Mouse (Mus musculus) B cell, adult 2 months (primary cell): ENCODE measurements at regions not wholly inside any gene's neighbourhood (a gene's known extent, or its start where the extent isn't known, plus 50 kb on each side); places are given as distances from the start of the nearest gene placed in this dataset.

ENCODE experiments used
- DNase-seq, 2 experiments: peaks; one replicate each; pipeline ENCODE4 v3.0.0; 2022

DNA sequence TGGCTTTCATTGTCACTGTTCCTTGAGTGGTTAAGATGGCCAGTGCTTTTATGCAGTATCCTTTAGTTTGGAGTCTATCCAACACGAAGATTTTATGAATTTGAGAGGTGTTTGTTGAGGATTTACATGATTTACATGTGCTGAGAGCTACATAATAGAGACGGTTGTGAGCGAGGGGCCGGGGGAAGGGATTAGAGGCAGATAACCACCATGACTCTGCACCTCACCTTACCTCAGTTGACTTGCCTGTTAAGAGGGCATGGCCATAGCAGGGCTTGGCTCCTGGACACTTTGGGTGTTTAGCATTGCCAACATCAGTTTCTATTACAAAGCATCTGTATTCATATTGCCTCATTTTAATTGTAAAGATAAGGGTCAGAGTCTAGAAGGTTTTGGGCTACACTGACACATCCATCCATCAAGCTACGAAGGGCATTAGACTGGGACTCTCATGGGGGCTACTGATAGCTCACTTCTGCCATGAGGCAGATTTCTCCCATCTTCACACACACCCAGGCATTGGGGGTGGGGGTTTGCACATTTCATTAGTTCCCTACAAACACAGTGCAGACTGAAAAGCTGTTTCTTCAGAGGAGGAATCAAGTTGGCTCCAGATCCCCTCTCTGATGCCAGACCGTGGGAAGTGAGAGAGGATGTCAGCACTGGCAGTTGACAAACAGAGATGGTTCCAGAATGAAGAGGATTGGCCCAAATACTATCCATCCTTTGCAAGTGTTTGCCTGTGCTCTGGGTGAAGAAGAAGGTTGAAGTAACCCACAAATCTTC is 139.9 kb downstream of the Gm11011 start:
- DNase-seq, result no peak

DNA sequence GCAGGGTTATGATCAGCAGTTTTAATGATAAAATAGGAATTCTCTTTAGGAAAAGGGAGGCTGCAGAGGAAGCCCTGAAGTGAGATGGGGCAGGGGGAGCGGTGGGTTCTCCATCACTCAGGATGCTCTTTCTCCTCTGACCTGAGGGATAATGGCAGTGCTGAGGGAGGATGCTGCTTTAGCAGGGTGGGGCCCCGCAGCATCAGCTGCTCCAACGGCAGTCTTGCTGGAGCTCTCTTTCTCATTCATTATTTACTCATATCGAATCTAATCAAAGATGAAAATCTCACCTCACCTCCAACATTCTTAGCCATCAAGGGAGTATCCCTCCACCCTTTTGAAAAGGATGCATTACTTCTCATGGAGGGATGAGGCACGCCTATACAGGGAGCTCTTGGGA is 141.7 kb downstream of the Gm11011 start:
- no peak for DNase-seq

DNA sequence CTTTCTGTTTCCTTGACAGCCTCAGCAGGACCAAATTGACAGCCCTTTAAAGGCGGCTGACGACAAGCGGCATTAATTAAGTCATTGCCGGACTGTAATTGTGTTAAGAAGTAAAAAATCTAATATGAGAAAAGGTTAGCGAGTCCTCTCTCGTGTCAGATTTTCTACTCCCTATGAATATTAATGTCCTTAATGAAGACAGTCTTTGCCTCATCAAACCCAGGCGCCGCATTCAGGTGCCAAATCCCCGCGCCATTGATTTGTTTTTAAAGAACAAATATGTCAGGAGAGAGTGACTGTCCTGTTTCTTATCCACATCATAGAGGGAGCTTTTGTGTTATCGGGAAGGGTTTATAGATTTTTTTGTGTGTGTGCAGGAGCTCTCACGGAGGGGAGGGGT is 142.2 kb downstream of the Gm11011 start:
- DNase-seq, result no peak

DNA sequence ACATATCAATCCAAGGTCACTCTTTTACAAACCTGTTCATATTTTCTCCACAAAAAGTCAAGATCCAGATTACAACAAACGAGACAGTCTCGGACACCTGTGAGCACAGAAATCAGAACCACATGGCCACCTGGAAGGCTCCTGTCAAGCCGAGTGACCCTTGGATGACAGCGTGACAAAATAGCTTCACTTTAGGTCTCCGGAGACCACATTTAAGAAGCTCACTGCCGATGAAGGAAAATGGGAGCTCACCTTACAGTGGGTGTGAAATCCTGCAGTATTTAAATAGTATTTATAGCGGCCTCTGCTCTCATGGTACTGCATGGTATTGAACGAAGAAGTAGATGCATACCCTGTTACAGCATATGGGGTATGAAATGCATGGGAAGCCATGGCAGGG is 144.3 kb downstream of the Gm11011 start:
- DNase-seq, result no peak

DNA sequence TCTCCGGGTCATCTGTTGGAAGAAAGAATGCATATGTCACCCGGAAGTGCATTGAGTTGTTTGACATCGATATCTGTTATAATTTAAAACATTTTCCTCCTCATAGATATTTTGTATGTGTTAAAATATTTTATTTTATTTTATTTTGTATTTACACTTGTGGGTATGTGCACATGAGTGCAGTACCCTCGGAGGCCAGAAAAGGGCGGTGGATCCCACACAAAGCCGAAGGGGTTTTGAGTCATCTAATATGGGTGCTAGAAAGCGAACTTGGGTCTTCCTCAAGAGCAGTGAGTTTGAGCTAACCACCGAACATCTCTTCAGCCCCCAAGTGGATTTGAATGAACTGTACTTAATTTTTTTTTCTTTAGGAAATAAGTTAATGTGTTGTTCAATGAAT is 156.0 kb downstream of the Gm11011 start:
- DNase-seq, result peak; percentile 5 to 8

DNA sequence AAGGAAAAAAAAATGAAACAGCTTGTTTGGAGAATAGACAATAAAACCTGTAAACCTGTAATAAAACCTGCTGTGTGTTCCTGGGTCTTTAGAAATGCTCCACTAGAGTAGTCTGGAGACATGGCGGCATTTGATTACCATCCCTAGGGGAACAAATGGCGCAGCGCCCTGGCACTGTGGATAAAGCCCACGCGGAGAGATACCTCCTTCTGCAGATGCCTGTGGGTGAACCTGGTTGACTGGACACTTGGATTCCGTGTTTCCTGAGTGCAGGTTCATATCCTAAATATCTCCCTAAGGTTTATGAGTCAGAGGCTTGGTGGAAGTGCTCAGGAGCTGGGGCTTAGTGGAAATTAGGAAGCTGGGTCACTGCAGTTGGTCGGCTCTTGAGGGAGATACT is 158.1 kb downstream of the Gm11011 start:
- DNase-seq, result no peak

DNA sequence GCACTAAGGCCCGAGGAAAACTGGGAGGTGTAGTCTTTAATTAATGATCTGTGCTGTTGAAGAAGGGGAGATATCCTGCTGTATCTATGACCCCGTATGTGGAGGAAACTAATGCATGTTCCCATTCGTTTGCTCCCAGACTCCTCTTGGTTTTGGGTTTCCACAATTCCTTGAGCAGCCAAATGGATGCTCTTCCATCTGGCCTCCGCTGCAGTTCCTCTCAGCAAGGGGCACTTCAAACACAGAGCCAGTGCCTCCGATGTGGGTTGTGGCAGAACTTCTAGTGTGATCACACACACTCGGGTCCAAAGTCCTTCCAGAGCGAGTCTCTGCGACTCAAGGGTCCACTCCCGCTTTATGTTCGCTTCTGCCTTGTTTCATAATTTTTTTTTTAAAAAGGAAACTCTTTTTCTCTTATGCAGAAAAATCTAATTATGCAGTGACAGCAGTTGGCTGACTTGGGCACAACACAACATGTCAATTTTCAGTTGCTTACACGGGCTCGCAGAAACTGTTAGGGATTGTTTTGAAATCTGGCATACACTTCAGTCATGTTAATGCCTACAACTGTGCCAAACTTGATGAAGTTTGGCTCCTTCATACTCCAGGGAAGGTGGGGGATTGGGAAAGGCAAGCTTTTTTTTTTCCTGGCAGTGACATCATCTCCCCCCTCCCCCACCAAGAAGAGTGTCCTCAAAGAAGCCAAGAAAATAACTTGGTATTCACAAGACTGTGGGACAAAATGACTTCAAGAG is 163.2 kb downstream of the Gm11011 start:
- DNase-seq, result no peak

DNA sequence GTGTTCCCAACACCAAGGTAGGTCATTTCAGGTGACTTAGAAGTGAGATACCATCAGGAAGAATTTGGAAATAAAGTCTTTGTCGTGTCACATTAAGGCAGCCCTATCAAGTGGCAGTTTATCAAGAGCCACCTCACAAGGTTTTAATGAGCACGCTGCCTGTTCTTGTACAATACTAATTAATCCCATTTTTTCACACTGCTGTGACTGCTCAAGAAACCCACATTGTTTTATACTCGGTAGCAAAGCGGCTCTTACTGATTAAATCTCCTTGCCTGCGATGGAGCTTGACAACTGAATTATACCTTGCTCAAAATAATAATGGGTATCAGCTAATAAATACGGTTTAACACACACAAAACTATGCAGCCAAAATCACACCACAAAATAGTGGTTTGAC is 175.2 kb downstream of the Gm11011 start:
- DNase-seq, result no peak

DNA sequence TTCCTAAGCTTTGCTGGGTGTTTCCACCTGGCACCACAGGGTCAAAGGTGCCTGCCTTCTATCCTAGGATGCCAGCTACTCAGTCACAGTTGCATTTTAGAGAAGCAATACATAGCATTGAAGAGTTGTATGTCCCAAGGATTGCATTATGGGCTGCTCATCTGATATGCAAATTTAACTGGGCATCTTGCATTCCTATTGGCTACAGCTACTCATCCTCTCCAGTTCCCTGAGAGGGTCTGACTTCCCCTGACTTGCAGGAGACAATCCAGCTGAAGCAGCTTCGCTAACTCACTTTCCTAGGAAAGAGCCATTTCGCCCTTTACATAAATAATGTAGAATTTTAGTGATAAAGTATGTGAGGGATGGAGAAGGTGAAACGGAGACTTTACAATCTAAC is 177.5 kb downstream of the Gm11011 start:
- no peak for DNase-seq

DNA sequence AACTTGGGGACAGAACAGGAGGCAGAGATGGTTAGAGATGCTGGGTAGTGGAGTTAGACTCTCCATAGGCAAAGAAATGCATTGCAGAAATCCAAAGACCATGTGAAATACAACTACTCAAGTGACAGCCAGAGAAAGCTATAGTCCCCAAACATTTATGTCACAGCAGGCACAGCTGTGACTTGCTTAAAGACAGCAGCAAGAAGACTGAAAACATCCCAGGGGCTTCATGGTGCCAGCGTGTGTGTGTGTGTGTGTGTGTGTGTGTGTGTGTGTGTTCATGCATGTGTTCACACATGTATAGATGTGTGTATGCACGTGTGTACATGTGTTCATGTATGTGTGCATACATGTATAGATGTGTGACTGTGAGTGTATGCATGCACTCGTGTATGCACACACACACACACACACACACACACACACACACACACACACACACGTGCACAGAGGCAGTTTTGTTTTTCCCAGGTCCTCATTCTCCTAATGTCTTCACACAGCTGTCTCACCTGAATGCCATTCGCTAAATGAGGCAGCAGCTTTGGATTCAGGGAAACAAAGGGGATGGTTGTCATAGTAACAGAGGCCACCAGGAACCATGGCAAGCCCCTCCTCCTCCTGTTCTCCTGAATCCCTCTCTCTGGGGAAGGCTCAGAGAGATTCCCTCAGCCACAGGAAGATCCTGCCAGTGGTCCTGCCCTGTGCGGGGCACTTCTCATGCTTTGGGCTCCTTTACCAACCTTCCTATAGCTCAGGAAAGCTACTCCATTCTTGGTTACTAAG is 182.4 kb downstream of the Gm11011 start:
- DNase-seq, result no peak

DNA sequence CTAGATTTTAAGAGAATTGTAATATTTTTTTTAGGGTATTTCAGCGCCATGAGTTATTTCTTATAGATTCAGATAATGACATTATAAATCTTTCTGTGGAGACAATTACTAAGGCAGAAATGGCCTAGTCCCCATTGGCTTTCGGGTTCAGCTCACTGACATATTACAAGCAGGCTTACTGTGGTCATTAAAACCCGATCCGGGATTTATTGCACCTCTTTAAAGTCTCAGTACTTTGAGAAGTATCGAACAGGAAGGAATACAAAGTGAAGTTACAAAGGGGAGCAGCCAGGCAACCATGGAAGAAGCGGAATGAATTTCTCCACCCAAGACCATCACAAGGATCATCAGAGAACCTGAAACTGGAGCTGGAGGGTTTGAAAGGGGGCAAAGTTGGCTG is 189.8 kb downstream of the Gm11011 start:
- DNase-seq, result no peak

DNA sequence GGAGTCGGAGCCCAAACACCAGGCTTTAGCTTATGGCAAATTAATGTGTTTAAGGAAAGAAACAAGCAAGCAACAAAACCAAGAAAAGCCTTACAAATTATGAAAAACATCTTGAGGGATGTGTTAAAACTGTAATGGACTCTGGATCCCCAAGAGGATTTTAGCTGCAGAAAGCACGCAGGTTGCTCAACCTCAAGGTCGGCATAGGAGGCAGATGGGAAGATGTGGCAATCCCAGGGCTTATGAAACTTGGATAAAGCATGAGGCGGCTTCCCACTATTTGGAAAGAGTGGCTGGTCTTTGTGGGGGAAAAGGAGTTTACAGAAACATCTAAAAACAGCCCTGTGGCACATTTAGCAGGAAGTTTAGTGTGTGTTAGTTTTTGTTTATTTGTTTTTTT is 190.5 kb downstream of the Gm11011 start:
- no peak for DNase-seq

DNA sequence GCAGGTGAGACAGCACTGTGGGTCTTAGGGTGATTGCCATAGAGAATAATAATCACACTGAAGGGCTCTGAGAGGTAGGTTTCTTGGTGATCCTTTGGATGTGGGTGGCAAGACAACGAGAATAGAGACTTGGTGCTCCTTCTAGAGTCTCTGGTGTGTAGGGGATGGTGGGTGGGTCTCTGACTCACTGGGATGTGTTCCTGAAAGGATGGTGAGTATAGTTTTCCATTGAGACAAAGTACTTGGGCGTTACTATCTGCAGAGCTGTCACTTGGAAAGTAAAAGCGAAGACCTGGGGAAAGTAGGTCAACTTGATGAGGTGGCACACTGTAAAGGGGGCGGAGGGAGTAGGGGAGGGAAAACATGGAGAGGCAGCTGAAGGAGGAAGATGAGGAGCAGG is 191.3 kb downstream of the Gm11011 start:
- DNase-seq, result no peak

DNA sequence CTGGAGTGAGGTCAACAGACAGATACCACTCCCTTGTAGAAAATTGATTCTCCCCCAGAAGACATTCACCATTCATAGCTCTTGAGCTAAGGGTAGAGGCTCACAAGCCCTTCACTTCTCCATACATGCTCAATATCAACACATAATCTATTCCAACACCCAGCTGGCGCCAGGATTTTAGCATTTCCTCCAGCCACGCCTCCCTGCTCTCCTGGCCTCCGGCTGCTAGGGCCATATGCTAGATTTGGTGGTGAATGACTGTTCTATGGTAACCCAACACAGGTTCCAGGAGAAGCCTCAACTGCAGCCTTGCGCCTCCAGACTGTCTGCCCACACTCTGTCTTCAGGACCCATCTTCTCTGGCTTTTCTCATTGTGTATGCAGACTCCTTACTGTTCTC is 197.9 kb downstream of the Gm11011 start:
- no peak for DNase-seq

DNA sequence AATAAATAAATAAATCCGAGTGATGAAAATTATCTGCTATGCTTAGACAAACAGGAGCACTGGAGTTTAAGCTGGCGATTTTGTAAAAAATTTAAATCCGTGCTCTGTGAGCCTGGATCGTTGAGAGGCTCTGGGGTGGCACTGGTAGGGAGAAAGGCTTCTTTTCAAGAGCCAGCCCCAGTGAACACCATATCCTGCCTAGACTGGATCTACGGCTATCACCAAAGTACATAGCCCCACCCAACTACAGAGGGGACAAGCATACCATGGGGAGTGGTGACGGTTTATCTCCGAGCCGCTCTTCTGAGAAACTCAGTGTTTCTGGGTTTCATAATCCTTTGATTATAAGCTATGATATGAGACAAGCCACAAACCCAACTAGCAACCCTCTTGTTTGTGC is 199.0 kb downstream of the Gm11011 start:
- DNase-seq, result no peak

DNA sequence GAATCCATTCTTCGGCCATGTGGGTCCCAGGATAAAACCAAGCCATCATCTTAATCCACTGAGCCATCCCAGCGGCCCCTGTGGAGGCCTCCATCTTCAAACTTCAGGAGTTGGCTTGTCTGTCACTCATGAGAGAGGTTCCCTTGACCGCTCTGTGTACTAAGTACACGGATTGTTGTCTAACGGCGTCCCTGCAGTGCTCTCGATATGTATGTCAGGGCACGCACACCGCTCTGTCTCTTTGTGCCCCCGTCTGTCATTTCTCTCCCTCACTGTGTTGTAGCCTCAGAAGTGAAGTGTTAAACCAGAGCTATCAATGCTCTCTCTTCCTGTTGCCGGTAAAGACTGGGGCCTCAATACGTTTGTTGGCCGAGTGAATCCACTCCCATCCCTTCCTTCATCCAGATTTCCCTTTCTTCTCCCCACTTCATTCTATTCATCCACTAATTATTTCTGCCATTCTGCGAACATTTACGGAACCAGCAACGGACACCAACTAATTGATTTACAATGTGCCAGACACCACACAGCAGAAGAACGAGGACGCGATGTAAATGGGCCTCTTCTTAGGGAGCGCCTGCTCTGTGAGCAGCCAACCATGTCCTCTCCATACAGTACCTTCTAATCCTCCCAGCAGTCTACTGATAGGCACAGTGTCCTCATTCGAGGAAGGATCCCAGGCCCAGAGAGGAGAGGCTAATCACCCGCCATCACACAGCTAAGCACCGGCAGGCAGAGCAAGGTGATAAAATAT is 199.6 kb downstream of the Gm11011 start:
- no peak for DNase-seq

DNA sequence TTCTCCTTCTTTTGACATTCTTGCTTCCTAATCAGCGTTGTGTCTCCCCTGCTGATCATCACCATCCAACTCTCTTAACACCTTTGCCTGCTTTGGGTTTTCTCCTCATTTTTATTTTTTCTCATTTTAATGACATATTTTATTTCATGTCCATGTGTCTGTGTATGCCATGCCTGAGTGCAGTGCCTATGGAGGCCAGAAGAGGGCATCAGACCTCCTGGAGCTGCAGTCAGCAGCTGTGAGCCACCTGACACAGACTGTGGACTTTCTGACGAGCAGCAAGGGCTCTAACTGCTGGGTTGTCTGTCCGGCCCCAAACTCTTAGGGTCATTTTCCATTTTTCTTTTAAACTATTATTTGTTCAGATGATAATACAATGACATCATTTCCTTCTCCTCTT is 203.8 kb downstream of the Gm11011 start:
- DNase-seq, result no peak

DNA sequence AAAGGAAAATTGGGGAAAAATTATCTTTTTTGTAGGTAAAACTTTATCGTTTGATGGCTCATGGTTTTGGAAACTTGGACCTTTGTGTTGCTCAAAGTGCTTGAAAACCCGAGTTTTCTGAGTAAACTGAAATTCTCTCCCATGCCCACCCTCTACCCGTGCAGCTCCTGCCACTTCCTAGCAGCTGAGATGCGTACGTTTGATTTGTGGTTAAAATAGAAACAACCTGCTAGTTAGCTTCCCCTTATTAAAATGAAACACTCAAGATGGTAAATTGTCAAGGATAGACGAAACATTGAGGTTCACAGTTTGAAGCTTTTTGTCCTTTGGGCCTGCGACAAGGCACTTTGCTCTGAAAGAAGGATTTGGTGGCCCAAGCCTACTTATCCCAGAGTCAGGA is 214.5 kb downstream of the Gm11011 start:
- DNase-seq, result no peak

DNA sequence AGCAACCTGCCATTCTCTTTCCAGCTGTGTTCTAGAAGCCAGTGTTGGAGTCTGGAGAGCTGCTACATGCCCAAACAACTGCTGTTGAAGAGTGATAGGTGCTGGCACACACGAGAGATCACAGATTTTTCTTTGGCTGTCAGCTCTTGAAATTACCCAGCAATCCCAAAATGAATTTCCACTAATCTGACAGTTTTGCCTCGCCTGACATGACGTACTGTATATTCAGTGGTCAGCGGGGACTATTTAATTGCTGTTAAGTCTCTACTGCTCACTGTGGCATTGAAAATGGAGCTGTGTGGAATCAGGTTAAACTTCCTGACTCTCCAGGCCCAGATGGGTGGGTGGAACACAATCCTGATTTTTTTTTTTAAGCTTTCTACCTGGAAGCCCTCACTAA is 222.5 kb downstream of the Gm11011 start:
- DNase-seq, result no peak

DNA sequence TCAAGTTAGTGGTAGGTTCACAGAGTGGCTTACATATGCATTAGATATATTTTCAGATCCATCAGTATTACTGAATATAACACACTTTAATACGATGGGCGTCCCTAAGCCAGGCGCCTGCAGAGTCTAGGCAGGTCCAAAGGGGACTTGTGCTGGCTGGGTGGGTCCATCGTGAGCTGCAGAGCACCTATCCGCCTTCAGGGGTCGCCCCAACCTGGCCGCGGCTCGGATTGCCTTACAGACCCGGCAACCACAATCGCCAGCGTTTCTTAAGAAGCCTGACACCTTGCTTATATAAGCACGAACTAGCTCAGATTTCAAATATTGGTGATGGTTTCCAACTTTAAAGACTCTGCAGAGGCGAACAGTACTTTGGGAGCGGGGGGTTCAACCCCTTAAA is 227.3 kb downstream of the Gm11011 start:
- peak in 1 of 2 experiments; percentile 3 for DNase-seq

DNA sequence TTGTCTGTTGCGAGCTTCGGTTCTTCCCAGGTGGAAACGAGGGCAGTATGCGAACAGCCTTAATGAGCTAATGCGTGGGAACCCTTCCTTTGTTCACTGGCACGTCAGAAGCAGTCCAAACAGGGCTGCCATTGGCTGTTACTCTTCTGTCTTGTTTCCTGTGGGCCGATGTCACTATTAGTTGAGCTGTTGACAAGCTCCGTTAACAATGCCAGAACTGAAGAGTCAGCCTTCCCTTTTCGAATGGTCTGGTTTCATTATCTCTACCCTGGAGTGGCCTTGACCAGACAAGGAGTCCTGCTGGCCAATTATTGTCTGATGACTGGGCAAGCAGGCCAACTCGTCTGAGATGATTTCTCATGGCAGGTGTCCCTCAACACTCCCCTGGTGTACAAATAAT is 230.1 kb downstream of the Gm11011 start:
- DNase-seq, result no peak

DNA sequence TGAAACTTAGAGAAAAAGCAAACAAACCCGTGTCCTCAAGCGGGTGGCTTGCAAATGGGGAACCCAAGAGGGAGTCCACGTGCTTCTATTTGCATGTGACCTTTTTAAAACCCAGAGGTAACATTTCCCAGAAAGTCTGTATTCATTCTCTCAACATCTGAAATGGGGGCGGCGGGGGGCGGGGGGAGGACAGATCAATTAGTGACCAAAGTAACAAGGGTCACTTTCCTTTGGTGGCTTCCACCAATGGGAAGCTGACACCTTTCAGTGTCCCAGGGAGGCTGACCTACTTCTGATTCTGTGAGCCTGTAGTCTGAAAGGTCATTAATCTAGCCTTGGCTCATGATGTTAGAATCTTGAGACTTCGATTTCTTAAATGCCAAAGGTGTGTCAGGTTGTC is 236.0 kb downstream of the Gm11011 start:
- DNase-seq, result no peak

DNA sequence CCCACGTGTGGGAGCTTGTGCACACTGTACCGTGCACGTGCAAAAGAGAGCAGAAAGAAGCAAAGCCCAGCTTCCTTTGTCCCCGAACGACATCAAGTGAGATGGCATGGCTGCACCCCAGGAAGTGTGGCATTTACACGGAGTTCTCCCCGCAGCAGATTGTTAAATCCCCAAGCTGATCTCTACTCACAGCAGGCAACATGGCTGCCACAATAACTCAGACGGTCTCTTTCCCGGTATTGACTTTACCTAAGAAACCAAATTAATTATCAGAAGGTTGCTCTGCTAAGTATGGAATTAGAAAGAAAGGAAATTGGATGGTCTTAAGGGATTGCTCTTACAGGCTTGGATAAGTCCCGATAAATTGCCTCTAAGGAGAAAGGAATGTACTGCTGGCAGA is 241.4 kb downstream of the Gm11011 start:
- no peak for DNase-seq
